Mouse (Mus musculus) hindbrain, embryonic 12.5 days (tissue): ENCODE measurements at regions not wholly inside any gene's neighbourhood (a gene's known extent, or its start where the extent isn't known, plus 50 kb on each side); places are given as distances from the start of the nearest gene placed in this dataset.
"Not testable (repeated sequence)": the region's sequence is repeated elsewhere in the genome, so short reads cannot be mapped to it uniquely, and the experiment has no call there.

ENCODE experiments used
- ATAC-seq: fragments of 200-750 bp; cut with Nextera tagmentation; 2 replicates; pipeline ENCODE4 v1.8.0; 2017; ENCODE audit warnings: moderate TSS enrichment; ENCODE audit not compliant: low FRiP score
- H3K27ac ChIP-seq: fragments of 300-500 bp; sonication (generic); 2 replicates; pipeline ENCODE4 v1.5.1; 2016; ENCODE audit warnings: mild to moderate bottlenecking
- H3K27me3 ChIP-seq: fragments of 300-500 bp; sonication (generic); 2 replicates; pipeline ENCODE4 v1.6.1; 2016; ENCODE audit warnings: mild to moderate bottlenecking
- H3K36me3 ChIP-seq: fragments of 300-500 bp; sonication (generic); 2 replicates; pipeline ENCODE4 v1.6.1; 2016; ENCODE audit warnings: mild to moderate bottlenecking
- H3K4me1 ChIP-seq: fragments of 300-500 bp; sonication (generic); 2 replicates; pipeline ENCODE4 v1.6.1; 2016
- H3K4me2 ChIP-seq: fragments of 300-500 bp; sonication (generic); replicated peaks from 2 replicates; pipeline ENCODE4 v1.6.1; 2016; ENCODE audit warnings: mild to moderate bottlenecking
- H3K4me3 ChIP-seq: fragments of 300-500 bp; sonication (generic); 2 replicates; pipeline ENCODE4 v1.5.1; 2016; ENCODE audit warnings: mild to moderate bottlenecking
- H3K9ac ChIP-seq: fragments of 300-500 bp; sonication (generic); 2 replicates; pipeline ENCODE4 v1.6.1; 2016; ENCODE audit warnings: mild to moderate bottlenecking, moderate library complexity
- H3K9me3 ChIP-seq: fragments of 300-500 bp; sonication (generic); replicated peaks from 2 replicates; pipeline ENCODE4 v1.6.1; 2016; ENCODE audit warnings: mild to moderate bottlenecking
- WGBS: fragments of 180-500 bp; shearing (Covaris S2); methylation state at CpG from one replicate; pipeline ENCODE4 v1.1.7; 2016; 5-methylcytosine and 5-hydroxymethylcytosine counted together

GRCm38 (mm10) chr13:20039590-20039989, 50.8 kb upstream of the Elmo1 start:
- H3K9me3 ChIP-seq = no peaks in the 10 kb centered on the region
- H3K4me1 ChIP-seq = peaks cover 4% of the 10 kb centered on the region; the same call in 1 of the 2 replicates
- no peak overlapping the region for H3K4me3 ChIP-seq
- H3K9ac ChIP-seq = no peak overlapping the region
- H3K27ac ChIP-seq = no peak overlapping the region
- 87% methylated on average over 7 of the region's 7 CpGs for WGBS
- H3K36me3 ChIP-seq = no peaks in the 10 kb centered on the region
- no peaks in the 10 kb centered on the region for H3K27me3 ChIP-seq
- H3K4me2 ChIP-seq = no peak overlapping the region
- ATAC-seq = no peak

DNA sequence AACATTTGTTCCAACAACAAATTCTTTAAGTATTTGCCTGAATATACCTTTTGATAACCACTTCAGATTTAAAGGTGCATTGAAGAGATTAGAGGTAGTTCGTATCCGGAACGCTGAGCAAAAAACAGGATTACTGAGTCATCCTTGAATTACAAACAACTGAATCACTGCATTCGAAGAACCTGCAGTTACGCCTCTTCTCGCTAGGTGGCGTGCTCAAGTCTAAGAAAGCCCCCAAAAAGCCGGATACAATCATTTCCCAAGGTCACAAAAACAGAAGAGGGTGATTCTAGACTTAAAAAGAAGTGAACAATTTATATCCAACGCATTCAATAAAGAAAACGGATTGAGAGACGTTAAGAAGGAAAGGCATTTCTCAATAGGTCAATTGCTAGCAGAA, 51.9 kb upstream of the Elmo1 start:
- no peak for ATAC-seq
- H3K27me3 ChIP-seq = no peaks in the 10 kb centered on the region
- H3K4me3 ChIP-seq = no peak overlapping the region
- no peaks in the 10 kb centered on the region for H3K36me3 ChIP-seq
- H3K27ac ChIP-seq = no peak overlapping the region
- H3K9ac ChIP-seq = no peak overlapping the region
- WGBS = 39% methylated on average over 11 of the region's 11 CpGs
- no peak overlapping the region for H3K4me2 ChIP-seq
- H3K4me1 ChIP-seq = peaks cover 4% of the 10 kb centered on the region; the same call in 1 of the 2 replicates
- no peaks in the 10 kb centered on the region for H3K9me3 ChIP-seq

DNA sequence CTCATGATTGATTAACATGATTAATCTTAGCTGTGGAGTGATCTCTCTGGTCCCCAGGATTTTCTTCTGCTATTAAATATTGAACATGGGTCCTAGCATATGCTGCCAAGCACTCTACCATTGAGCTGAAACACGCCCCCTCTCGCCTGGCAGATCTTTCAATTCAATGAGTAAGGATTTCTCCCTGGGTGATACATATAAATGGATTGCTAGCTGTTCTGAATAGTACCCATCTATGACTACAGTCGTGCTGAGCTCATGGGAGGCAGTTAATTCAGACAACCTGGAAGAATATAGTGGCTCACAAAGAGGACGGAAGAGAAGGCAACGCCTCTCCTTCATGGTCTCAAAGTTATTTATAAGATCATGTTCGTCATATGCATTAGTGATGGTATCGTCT, 53.0 kb upstream of the Elmo1 start:
- H3K4me1 ChIP-seq = peaks cover 4% of the 10 kb centered on the region; the same call in 1 of the 2 replicates
- no peak overlapping the region for H3K27ac ChIP-seq
- no peak overlapping the region for H3K4me3 ChIP-seq
- no peaks in the 10 kb centered on the region for H3K36me3 ChIP-seq
- H3K9ac ChIP-seq = no peak overlapping the region
- WGBS = 94% methylated on average over 7 of the region's 7 CpGs
- ATAC-seq = no peak
- no peaks in the 10 kb centered on the region for H3K27me3 ChIP-seq
- H3K4me2 ChIP-seq = no peak overlapping the region
- H3K9me3 ChIP-seq = no peaks in the 10 kb centered on the region

DNA sequence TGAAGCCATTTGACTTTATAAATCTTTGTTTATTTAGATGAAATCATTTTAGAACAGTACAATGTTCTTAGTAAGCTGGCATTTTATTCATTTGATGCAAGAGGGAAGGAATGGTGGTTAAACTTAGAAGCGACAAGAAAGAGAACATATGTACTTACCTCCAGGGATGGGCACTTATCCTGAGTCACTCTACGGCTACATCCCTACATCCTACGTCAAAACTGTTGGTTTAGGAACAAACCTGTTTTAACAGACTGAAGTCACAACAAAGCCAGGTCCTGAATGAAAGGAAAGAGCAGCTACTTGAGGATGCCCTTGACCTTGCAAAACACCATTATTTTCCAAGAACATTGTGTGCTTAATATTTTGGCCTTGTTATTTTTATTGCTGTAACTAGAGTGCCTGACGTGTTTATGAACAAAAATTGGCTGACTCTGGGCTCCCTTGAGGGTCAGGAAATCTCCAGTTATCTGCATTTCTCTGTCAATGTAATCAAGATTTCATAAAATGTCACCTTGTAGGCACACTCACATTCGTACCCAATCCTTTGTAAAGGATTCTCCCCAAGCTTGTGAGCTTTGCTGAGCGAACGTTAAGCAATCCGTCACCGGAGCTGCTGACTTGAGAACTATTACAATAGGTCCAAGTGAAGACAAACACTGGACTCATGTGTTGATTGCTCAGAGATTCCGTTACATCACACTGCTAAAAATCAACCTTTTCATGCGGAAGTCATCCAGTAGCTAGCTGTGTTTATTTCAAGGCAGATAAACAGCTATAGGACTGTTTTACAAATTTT, 56.3 kb upstream of the Elmo1 start:
- no peaks in the 10 kb centered on the region for H3K4me1 ChIP-seq
- no peaks in the 10 kb centered on the region for H3K36me3 ChIP-seq
- WGBS = 80% methylated on average over 11 of the region's 11 CpGs
- H3K4me3 ChIP-seq = no peak overlapping the region
- H3K9me3 ChIP-seq = no peaks in the 10 kb centered on the region
- no peak overlapping the region for H3K9ac ChIP-seq
- ATAC-seq = no peak
- no peaks in the 10 kb centered on the region for H3K27me3 ChIP-seq
- no peak overlapping the region for H3K4me2 ChIP-seq
- H3K27ac ChIP-seq = no peak overlapping the region

- Histone ChIP-seq H3K36me3 (no peaks in the 10 kb centered on the region), H3K9me3 (no peaks in the 10 kb centered on the region), H3K4me3 (no peak overlapping the region), H3K9ac (no peak overlapping the region), H3K4me1 (no peaks in the 10 kb centered on the region), H3K4me2 (no peak overlapping the region), H3K27me3 (no peaks in the 10 kb centered on the region), H3K27ac (no peak overlapping the region)
- 88% methylated on average over 5 of the region's 5 CpGs for WGBS
- ATAC-seq = no peak
Measured at GRCm38 (mm10) chr13:20031660-20032059, 58.7 kb upstream of the Elmo1 start.

DNA sequence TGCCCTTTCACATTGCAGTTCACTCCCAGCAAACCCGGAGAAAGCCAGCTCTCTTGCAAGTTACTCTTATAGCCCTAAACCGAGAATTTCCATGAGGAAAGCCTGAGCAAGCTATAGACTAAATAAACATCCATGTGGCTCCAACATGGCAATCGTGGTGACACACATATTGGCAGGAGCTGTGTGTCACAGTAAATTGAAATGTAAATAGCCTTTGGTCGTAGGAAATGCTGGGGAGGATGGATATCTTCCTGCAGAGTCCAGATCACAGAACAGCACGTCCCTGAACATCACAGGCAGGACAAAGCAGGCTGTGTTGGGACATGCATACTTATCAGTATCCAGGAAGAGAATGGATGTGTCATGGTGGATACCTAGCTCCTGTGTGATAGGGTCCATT, 59.3 kb upstream of the Elmo1 start:
- 58% methylated on average over 5 of the region's 5 CpGs for WGBS
- no peaks in the 10 kb centered on the region for H3K36me3 ChIP-seq
- no peak for ATAC-seq

DNA sequence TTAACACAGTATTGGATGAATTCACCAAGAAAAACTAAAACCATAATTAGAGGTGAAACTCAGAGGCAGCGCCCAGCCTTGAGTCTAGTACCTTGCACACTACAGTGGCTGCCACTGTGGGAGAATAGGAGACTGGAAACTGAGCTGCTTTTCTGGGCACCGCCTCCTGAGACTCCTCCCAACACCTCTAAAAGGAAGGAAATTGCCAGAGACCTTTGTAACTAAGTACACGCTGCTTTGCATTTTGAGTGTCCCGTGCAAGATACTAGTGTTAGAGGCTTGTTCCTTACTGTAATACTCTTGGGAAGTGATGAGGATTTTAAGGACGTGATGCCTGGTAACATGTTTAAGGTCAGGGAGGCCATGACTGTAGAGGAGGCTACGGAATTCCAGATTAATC, 63.8 kb upstream of the Elmo1 start:
- no peaks in the 10 kb centered on the region for H3K4me1 ChIP-seq
- no peak overlapping the region for H3K4me2 ChIP-seq
- H3K4me3 ChIP-seq = no peak overlapping the region
- 85% methylated on average over 6 of the region's 6 CpGs for WGBS
- no peaks in the 10 kb centered on the region for H3K27me3 ChIP-seq
- H3K9ac ChIP-seq = no peak overlapping the region
- H3K36me3 ChIP-seq = no peaks in the 10 kb centered on the region
- H3K9me3 ChIP-seq = no peaks in the 10 kb centered on the region
- no peak overlapping the region for H3K27ac ChIP-seq
- no peak for ATAC-seq

More for the DNA sequence above, 59.3 kb upstream of the Elmo1 start:
- no peak overlapping the region for H3K4me3 ChIP-seq
- no peaks in the 10 kb centered on the region for H3K9me3 ChIP-seq
- H3K9ac ChIP-seq = no peak overlapping the region
- H3K4me2 ChIP-seq = no peak overlapping the region
- H3K27me3 ChIP-seq = no peaks in the 10 kb centered on the region
- H3K4me1 ChIP-seq = no peaks in the 10 kb centered on the region
- H3K27ac ChIP-seq = no peak overlapping the region

DNA sequence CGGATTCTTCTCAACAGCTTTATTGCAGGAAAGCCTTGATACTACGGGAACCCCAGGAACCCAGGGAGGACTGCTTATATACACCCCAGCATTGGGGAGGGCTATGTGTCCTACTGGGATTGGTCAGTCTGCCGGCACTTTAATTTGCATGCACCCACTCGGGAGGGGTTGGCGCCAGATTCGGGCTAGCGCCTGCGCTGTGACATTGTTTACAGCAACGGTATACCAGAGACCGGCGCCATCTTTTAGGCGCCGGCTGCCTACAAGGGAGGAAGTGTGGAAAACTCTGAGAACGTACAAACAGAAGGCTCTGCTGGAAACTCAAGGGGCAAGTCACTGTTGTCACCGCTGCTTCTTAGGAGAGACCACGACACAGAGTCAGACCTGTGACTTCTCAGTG, 73.9 kb upstream of the Elmo1 start:
- H3K4me2 ChIP-seq, H3K4me1 ChIP-seq, H3K4me3 ChIP-seq, ATAC-seq, H3K27ac ChIP-seq, H3K9me3 ChIP-seq, H3K9ac ChIP-seq, H3K27me3 ChIP-seq, H3K36me3 ChIP-seq: not testable (repeated sequence)
- 95% methylated on average over 16 of the region's 16 CpGs for WGBS

- Histone ChIP-seq H3K4me3 (no peak overlapping the region), H3K36me3 (no peaks in the 10 kb centered on the region), H3K27ac (no peak overlapping the region), H3K4me1 (no peaks in the 10 kb centered on the region), H3K9me3 (no peaks in the 10 kb centered on the region), H3K4me2 (no peak overlapping the region), H3K27me3 (no peaks in the 10 kb centered on the region), H3K9ac (no peak overlapping the region)
- WGBS = 73% methylated on average over 3 of the region's 3 CpGs
- no peak for ATAC-seq
Measured at GRCm38 (mm10) chr13:20012621-20013020, 77.8 kb upstream of the Elmo1 start.

- no peak for ATAC-seq
Measured at GRCm38 (mm10) chr13:20009164-20009563, 81.2 kb upstream of the Elmo1 start.

DNA sequence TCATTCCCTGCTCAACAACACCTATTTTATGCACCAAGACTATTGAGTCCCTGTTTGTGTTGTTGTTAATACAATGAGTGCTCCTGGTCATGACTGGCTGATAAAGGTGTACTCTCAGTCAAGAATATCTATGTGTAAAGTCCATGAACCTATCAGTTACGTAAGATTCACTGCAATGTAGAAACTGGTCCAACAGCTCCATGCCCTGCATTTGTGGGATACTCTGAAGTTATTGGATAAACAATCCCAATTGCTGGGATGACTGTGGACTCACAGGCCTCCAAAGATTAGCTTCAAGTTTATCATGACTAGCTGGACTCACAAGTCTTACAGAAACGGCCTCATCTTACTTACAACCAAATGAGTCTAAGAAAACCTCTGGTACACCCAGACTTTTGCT, 82.8 kb upstream of the Elmo1 start:
- no peaks in the 10 kb centered on the region for H3K36me3 ChIP-seq
- H3K4me1 ChIP-seq = no peaks in the 10 kb centered on the region
- ATAC-seq = no peak
- H3K9ac ChIP-seq = no peak overlapping the region
- no peak overlapping the region for H3K27ac ChIP-seq
- 92% methylated on average over 2 of the region's 2 CpGs for WGBS
- H3K27me3 ChIP-seq = no peaks in the 10 kb centered on the region
- no peak overlapping the region for H3K4me3 ChIP-seq
- no peaks in the 10 kb centered on the region for H3K9me3 ChIP-seq
- H3K4me2 ChIP-seq = no peak overlapping the region

More at GRCm38 (mm10) chr13:20009164-20009563, 81.2 kb upstream of the Elmo1 start:
- H3K9ac ChIP-seq = no peak overlapping the region
- WGBS = 69% methylated on average over 1 of the region's 1 CpGs
- no peaks in the 10 kb centered on the region for H3K27me3 ChIP-seq
- no peak overlapping the region for H3K4me3 ChIP-seq
- no peak overlapping the region for H3K27ac ChIP-seq
- H3K36me3 ChIP-seq = no peaks in the 10 kb centered on the region
- H3K4me2 ChIP-seq = no peak overlapping the region
- no peaks in the 10 kb centered on the region for H3K4me1 ChIP-seq
- H3K9me3 ChIP-seq = no peaks in the 10 kb centered on the region

GRCm38 (mm10) chr13:19997606-19998005, 92.8 kb upstream of the Elmo1 start:
- Histone ChIP-seq H3K4me1 (no peaks in the 10 kb centered on the region), H3K27ac (no peak overlapping the region), H3K36me3 (no peaks in the 10 kb centered on the region), H3K27me3 (no peaks in the 10 kb centered on the region), H3K9ac (no peak overlapping the region), H3K9me3 (no peaks in the 10 kb centered on the region; the same call in 1 of the 2 replicates), H3K4me3 (no peak overlapping the region), H3K4me2 (no peak overlapping the region)
- ATAC-seq = no peak
- WGBS = 66% methylated on average over 2 of the region's 2 CpGs

DNA sequence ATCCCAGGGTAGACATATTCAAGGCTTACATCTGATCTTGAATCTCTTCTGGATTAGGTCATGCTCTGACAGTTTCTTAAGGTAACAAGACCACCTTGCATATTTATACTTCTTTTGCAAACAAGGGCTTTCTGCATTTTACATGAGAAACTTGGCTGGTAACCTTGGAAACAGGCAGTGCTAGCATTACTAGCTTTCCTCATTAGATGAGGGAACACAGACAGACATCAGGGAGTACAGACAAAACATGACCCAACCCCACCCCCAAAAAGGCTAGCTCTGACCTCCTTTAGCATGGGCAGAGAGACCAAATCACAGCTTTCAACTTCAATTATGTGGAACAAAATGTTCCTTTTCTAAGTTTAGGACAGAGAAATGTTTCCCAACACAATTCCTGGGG, 114.8 kb upstream of the Elmo1 start:
- no peak overlapping the region for H3K27ac ChIP-seq
- H3K36me3 ChIP-seq = no peaks in the 10 kb centered on the region
- no peaks in the 10 kb centered on the region for H3K27me3 ChIP-seq
- no peak for ATAC-seq
- H3K4me1 ChIP-seq = no peaks in the 10 kb centered on the region
- H3K9ac ChIP-seq = no peak overlapping the region
- no peak overlapping the region for H3K4me3 ChIP-seq
- H3K4me2 ChIP-seq = no peak overlapping the region
- H3K9me3 ChIP-seq = no peaks in the 10 kb centered on the region
